Mouse (Mus musculus) neural tube, embryonic 10.5 days (tissue): ENCODE data around the gene Wbp2.

Experiments
- DNase-seq: peaks from one replicate; pipeline ENCODE4 v3.0.0-alpha.2; 2017; ENCODE audit warnings: low spot score; ENCODE audit errors: extremely low spot score

The Wbp2 gene

DNA sequence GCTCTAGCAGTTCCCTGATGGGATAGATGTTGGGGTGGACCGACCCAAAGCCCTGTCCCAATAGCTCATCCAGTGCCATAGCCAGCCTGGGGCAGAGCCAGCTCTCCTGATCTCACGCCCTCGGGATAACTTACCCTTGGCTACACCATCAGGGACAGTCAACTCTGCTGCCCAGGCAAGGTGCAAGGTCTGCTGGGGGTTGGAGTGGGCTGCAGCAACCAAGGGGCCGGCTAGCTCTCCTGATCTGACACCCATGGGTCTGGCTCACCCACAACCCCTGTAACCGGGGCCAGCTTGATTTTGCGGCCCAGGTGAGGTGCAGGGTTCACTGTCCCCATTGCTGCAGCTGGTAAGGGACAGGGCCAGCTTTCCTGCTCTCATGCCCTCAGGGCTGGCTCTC lies 4.8 kb upstream of the Wbp2 start:
- DNase-seq: no peak

DNA sequence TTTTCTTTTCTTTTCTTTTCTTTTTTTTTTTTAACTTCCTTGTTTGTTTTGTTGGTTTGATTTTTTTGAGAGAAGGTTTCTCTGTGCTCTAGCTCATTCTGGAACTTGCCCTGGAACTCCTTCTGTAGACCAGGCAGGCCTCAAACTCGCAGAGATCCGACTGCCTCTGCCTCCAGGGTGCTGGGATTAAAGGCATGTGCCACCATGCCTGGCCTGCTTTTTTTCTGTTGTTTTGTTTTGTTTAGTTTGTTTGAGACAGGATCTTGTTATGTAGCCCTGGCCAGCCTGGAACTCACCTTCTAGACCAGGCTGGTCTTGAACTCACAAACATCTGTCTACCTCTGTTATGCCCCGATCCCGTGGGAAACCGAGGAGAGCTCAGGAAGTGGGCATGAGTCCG lies 2.8 kb upstream of the Wbp2 start:
- no peak for DNase-seq

DNA sequence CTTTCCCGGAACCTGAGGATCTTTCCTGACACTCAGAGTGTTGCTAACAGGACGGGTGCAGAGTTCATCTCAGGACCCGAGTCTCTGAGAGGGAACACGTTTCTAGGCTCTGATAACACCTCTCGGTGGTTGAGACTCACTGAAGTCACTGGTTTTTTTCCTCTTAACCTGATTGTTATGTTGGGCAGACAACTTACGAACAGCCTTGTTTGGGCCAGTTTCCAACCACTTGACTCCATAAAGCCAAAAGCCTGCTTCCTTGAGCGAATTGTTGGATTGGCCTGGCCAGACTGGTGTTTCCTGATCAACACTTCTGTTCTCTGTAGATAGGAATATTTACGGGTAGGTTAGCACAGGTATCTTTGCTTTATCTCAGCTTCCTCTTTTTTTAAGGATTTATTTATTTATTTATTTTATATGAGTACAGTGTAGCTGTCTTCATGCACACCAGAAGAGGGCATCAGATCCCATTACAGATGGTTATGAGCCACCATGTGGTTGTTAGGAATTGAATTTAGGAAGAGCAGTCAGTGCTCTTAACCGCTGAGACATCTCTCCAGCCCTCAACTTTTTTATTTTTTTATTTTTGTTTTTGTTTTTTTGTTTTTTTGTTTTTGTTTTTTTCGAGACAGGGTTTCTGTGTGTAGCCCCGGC lies 2.1 kb upstream of the Wbp2 start:
- DNase-seq: no peak

GRCm38 (mm10) chr11:116088188-116088587 lies 1.4 kb upstream of the Wbp2 start:
- no peak for DNase-seq

DNA sequence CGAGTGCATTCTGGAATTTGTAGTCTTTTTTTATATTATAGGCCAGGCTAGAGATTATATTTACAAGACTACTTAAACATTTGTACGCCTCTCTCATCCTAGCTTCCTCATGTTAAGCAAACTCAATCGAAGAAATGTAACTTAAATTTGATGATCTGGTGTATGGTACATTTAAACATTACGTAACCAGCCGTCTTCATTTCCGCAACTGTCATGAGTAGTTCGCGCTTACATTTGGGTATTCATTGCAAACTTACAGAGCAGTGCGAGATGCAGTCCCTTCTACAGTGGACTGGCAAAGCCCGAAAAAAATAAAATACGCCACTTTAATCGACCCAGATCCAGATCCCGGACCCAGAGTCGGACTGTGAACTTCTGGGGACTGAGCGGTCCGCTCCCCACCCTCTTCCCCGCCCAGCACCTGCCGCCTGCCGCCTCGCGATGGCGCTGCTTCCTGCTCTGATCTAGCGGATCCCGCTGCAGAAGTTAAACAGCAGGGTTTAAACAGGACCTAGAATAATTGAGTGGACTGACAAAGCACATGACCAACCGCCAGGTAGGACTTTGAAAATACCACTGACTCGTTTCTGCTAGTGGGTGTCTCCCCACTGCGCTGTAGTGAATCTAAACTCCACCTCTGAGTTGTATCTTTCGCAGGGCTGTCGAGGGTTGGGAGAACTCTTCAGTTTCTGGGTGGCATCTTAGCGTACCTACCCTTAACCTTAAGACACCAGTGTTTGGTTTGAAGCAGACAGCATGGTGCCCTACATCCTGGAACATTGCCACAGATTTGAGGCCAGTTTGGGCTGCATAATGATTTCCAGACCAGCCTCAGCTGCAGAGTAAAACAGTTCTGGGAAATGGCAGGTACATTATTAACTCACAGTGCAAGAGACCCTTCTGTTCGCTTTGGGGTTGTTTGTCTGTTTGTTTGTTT lies 667 bp upstream of the Wbp2 start:
- peak; percentile 89 for DNase-seq

DNA sequence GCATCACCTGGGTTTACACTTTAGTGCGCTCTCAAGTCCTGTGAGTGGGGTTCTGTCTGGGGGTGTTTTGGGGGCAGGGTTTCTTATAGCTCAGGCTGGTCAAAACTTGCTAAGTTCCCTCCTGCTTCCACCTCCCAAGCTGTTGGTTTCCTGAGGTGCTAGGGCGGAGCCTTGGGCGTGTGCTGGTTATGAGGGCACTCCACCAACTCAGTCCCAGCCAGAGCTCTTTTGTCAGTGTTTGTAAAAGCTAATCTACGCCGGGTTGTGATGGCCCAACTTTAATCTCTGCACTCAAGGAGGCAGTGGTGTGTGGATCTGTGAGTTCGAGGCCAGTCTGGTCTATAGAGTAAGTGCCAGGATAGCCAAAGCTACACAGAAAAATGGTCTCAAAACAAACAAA lies 2.6 kb downstream of the Wbp2 start:
- DNase-seq: no peak

- no peak for DNase-seq
Observed at GRCm38 (mm10) chr11:116083096-116083672, 3.6 kb downstream of the Wbp2 start.

GRCm38 (mm10) chr11:116081081-116081480 lies 5.7 kb downstream of the Wbp2 start:
- no peak for DNase-seq

GRCm38 (mm10) chr11:116079511-116079910 lies 7.3 kb downstream of the Wbp2 start:
- no peak for DNase-seq

- DNase-seq: peak; percentile 56
Observed at GRCm38 (mm10) chr11:116078676-116079320, 8.0 kb downstream of the Wbp2 start.

- peak; percentile 67 for DNase-seq
Observed at GRCm38 (mm10) chr11:116078221-116078620, 8.6 kb downstream of the Wbp2 start.

GRCm38 (mm10) chr11:116077446-116078204 lies 9.2 kb downstream of the Wbp2 start, which contains the start of gene Unc13d:
Gene Unc13d, minus strand, starts transcription at chr11:116077961.
- no peak for DNase-seq

- DNase-seq: no peak
Observed at GRCm38 (mm10) chr11:116076836-116077235, 10.0 kb downstream of the Wbp2 start.

GRCm38 (mm10) chr11:116076266-116076540 lies 10.6 kb downstream of the Wbp2 start:
- no peak for DNase-seq

GRCm38 (mm10) chr11:116075539-116076265 lies 11.1 kb downstream of the Wbp2 start:
- no peak for DNase-seq

DNA sequence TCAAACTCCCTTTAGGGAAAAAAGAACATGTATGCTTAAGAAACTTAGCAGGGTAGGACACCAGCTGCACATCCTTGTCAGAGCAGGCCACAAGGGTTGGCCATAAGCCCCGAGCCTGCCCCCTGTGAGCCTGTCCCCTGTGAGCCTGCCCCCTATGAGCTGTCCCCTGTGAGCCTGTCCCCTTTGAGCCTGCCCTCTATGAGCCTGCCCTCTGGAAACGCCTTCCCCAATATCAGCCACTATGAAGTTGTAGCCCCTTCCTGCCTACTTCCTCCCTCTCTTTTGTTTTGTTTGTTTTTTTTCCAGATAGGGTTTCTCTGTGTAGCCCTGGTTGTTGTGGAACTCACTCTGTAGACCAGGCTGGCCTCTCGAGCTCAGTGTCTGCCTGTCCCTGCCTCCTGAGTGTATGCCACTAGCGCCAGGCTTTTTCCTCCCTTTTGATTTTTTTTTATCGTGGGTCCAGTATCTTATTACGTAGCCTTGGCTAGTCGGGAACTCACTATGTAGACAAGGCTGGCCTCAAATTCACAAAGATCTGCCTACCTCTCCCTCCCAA lies 12.3 kb downstream of the Wbp2 start:
- DNase-seq: no peak

GRCm38 (mm10) chr11:116072608-116073007 lies 14.2 kb downstream of the Wbp2 start:
- DNase-seq: no peak

- no peak for DNase-seq
Observed at GRCm38 (mm10) chr11:116071510-116071909, 15.3 kb downstream of the Wbp2 start.

GRCm38 (mm10) chr11:116065345-116065744 lies 21.4 kb downstream of the Wbp2 start:
- DNase-seq: no peak

DNA sequence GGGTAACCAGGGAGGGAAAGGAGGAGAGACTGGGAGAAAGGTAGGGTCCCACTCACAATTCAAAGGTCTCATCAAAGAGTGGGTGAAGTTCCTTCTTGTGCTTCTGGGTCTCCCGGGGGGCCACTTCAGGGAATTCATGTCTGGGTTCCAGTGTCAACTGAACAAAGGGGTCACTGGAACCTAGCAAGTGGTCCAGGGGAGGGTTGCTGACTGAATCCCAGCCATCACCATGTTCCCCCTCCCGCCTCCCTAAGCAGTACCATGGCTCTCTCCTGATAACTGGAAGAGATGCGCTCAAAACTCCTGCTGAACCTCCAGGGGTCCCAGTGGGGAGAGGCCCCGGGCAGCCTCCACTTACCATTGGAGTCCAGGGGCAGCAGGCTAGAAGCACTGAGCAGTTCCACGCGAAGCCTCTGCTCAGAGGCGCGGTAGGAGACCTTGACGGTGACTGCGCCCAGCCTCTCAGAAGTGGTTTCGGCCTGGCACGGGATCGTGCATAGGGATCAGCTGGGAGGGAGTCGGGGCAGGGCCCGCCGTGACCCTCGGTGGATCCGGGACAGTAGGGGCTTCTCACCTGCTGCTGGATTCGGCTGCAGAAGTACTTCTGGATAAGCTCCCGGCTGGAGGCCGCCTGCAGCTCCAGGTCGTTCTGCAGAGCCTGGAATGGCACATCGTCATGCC lies 22.5 kb downstream of the Wbp2 start:
- DNase-seq: no peak
